Mouse (Mus musculus) olfactory bulb, adult 2 months (tissue): Measurements from ENCODE around the gene Mindy3. TPM values are rescaled to one million over a fixed set of nuclear protein-coding genes. Genes with fewer than 3 reads are reported as not detected.

Experiments
- H3K27ac ChIP-seq: fragments of 200-500 bp; 2 replicates; pipeline ENCODE4 v1.5.1; 2012; ENCODE audit warnings: low read depth, low read length; ENCODE audit not compliant: insufficient read depth
- H3K4me1 ChIP-seq: fragments of 200-500 bp; 2 replicates; pipeline ENCODE4 v1.6.1; 2012; ENCODE audit warnings: low read length; ENCODE audit not compliant: control insufficient read depth, insufficient read depth
- H3K4me3 ChIP-seq: fragments of 200-500 bp; 2 replicates; pipeline ENCODE4 v1.5.1; 2012; ENCODE audit warnings: mild to moderate bottlenecking, low read depth, low read length, moderate library complexity; ENCODE audit not compliant: insufficient read depth
- CTCF ChIP-seq: fragments of 200-500 bp; IDR thresholded peaks from 2 replicates; pipeline ENCODE4 v1.5.1; 2012; ENCODE audit warnings: low read depth, mild to moderate bottlenecking, low read length, moderate library complexity; ENCODE audit not compliant: insufficient read depth
- POLR2A ChIP-seq: fragments of 200-500 bp; IDR thresholded peaks from 2 replicates; pipeline ENCODE4 v1.6.1; 2012; ENCODE audit warnings: mild to moderate bottlenecking, low read depth, low read length, moderate library complexity; ENCODE audit not compliant: insufficient read depth
- WGBS: fragments of 180-500 bp; shearing (Covaris S2); methylation state at CpG from one replicate; pipeline ENCODE4 v1.1.7; 2018; 5-methylcytosine and 5-hydroxymethylcytosine counted together
- polyA plus RNA-seq: library from polyadenylated mRNA; stranded (reverse); fragments of >200 nt; gene quantifications from 2 replicates; pipeline ENCODE4 v1.2.4, GENCODE M21; 2012; ENCODE audit warnings: low replicate concordance; ENCODE audit not compliant: missing spikeins, insufficient read depth, insufficient read length

The Mindy3 gene
- polyA plus RNA-seq, 1 experiment = not detected

GRCm38 (mm10) chr2:12384389-12384788, 34.9 kb downstream of the Mindy3 start:
- no peak for TF ChIP-seq CTCF
- no peak for TF ChIP-seq POLR2A
- Histone ChIP-seq H3K4me3 (no peak overlapping the region), H3K27ac (no peak overlapping the region), H3K4me1 (no peaks in the 10 kb centered on the region)
- WGBS = 93% methylated on average over 1 of the region's 1 CpGs

DNA sequence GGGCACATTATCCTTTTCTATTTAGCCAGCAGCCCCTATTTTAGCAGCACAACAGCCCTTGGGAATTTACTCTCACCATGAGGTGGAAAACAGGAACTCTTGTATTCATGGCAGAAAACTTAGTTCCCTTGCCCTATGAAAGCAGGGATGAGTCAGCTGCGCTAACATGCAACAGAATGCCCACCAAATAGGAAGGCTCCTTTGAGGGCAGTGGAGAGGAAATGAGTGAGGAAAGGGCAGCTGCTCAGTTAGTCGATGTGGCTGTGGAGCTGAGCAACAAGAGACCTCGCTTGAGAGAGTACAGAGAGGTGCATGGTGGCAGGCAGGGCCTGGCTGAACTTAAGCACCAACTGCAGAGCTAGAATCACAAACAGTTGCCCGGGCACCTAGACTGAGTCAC, 36.6 kb downstream of the Mindy3 start:
- TF ChIP-seq POLR2A (no peak), CTCF (no peak)
- no peak overlapping the region for H3K27ac ChIP-seq
- no peak overlapping the region for H3K4me3 ChIP-seq
- WGBS = 67% methylated on average over 4 of the region's 4 CpGs
- no peaks in the 10 kb centered on the region for H3K4me1 ChIP-seq

DNA sequence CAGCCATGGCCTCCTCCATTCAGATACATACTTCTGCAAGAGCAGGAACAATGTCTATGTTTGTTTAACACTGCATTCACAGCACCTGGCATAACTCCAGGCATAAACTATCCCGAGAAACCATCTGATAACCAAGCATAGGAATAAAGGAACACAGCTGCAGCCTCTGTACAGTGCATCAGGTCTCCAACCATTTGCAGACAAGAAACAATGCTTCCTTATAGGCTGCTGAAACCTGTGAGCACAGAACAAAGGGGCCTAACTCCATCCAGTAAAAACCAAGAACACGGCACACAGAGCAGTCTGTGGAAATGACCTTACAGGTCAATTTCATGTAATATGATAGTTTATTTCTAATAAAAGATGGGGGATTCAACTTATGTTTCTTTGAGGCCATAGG, 39.0 kb downstream of the Mindy3 start:
- Histone ChIP-seq H3K4me1 (no peaks in the 10 kb centered on the region), H3K4me3 (no peak overlapping the region), H3K27ac (no peak overlapping the region)
- TF ChIP-seq CTCF (no peak), POLR2A (no peak)
- WGBS = 47% methylated on average over 2 of the region's 2 CpGs

GRCm38 (mm10) chr2:12378591-12378990, 40.7 kb downstream of the Mindy3 start:
- no peaks in the 10 kb centered on the region for H3K4me1 ChIP-seq
- 93% methylated on average over 5 of the region's 5 CpGs for WGBS
- H3K4me3 ChIP-seq = no peak overlapping the region
- H3K27ac ChIP-seq = no peak overlapping the region
- TF ChIP-seq CTCF = no peak
- no peak for TF ChIP-seq POLR2A

DNA sequence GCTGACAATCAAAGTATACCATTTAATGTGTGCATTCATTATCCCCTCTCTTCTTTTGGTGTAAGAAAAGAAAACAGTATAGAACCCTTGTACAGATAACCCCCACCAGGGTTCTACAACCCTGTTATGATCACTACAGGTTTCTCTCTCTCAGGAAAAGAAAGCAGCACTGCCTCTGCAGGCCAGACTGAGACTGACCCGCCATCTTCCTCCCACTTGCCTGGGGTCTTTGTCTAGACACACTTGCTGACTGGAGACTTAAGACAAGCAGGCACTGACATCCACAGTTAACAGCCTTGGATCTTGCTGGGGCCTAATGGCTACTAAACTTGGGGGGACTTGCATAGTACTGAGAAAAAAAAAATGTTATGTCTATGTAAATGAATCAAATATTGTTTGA, 42.2 kb downstream of the Mindy3 start:
- H3K27ac ChIP-seq = no peak overlapping the region
- H3K4me1 ChIP-seq = no peaks in the 10 kb centered on the region
- TF ChIP-seq POLR2A (no peak), CTCF (no peak)
- 66% methylated on average over 1 of the region's 1 CpGs for WGBS
- no peak overlapping the region for H3K4me3 ChIP-seq

GRCm38 (mm10) chr2:12372883-12373282, 46.4 kb downstream of the Mindy3 start:
- no peak overlapping the region for H3K27ac ChIP-seq
- H3K4me1 ChIP-seq = no peaks in the 10 kb centered on the region
- H3K4me3 ChIP-seq = no peak overlapping the region
- WGBS = 97% methylated on average over 2 of the region's 2 CpGs
- TF ChIP-seq POLR2A = no peak
- no peak for TF ChIP-seq CTCF

GRCm38 (mm10) chr2:12371401-12371800, 47.9 kb downstream of the Mindy3 start:
- Histone ChIP-seq H3K4me3 (no peak overlapping the region), H3K4me1 (no peaks in the 10 kb centered on the region), H3K27ac (no peak overlapping the region)
- no peak for TF ChIP-seq POLR2A
- TF ChIP-seq CTCF = no peak
- WGBS = 99% methylated on average over 4 of the region's 4 CpGs

GRCm38 (mm10) chr2:12368451-12368850, 50.8 kb downstream of the Mindy3 start:
- WGBS = 38% methylated on average over 2 of the region's 2 CpGs
- Histone ChIP-seq H3K27ac (no peak overlapping the region), H3K4me1 (no peaks in the 10 kb centered on the region), H3K4me3 (no peak overlapping the region)
- TF ChIP-seq POLR2A (no peak), CTCF (no peak)

DNA sequence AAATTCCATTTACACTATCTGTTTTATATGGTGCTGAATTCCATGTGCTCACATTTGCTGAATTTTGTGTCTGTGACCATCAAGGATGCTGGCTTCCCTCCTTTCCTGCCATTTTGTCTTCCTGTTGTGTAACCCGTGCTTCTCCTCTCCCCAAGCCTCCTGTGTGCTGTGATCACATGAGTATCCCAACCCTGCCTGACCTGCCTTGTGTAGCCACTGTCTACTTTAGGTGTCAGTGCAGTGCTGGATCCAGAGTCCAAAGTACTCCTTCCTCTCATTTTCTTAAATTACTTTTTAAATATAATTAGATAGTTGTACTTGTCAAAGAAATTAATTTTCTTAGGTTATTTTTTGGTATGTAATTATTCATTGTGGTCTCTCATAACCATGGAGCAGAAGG, 51.3 kb downstream of the Mindy3 start:
- 92% methylated on average over 1 of the region's 1 CpGs for WGBS

GRCm38 (mm10) chr2:12361310-12361709, 58.0 kb downstream of the Mindy3 start:
- 73% methylated on average over 1 of the region's 1 CpGs for WGBS
- TF ChIP-seq CTCF (no peak), POLR2A (no peak)
- H3K4me1 ChIP-seq = no peaks in the 10 kb centered on the region
- no peak overlapping the region for H3K4me3 ChIP-seq
- no peak overlapping the region for H3K27ac ChIP-seq

More for the DNA sequence above, 51.3 kb downstream of the Mindy3 start:
- H3K4me3 ChIP-seq = no peak overlapping the region
- TF ChIP-seq POLR2A (no peak), CTCF (no peak)
- H3K4me1 ChIP-seq = no peaks in the 10 kb centered on the region
- no peak overlapping the region for H3K27ac ChIP-seq
